ENCODE assay signal across 8 mouse cellular contexts in genomic region chr17:30746056-30747024, GRCm38 (mm10).
DNase-seq lines count a peak whose midpoint lies in the region; ATAC-seq and TF ChIP-seq lines count a peak whose summit lies in the region.

No protein-coding gene starts in this region.

- no peak overlapping the region for H3K4me2 ChIP-seq in forebrain, embryonic 15.5 days (replicated peaks)
- H3K4me2 ChIP-seq in lung, embryonic 14.5 days = no peak overlapping the region

- no peak overlapping the region for H3K27ac ChIP-seq in forebrain, embryonic 15.5 days (replicated peaks)
- no peak overlapping the region for H3K27ac ChIP-seq in lung, embryonic 14.5 days (ENCODE audit: low read depth)

- no peaks in the 10 kb centered on the region for H3K9me3 ChIP-seq in forebrain, embryonic 15.5 days
- no peaks in the 10 kb centered on the region for H3K9me3 ChIP-seq in lung, embryonic 14.5 days (ENCODE audit: low read depth, low read length)

- no peaks in the 10 kb centered on the region for H3K4me1 ChIP-seq in forebrain, embryonic 15.5 days
- H3K4me1 ChIP-seq in lung, embryonic 14.5 days (ENCODE audit: insufficient read depth) = no peaks in the 10 kb centered on the region

- H3K9ac ChIP-seq in forebrain, embryonic 15.5 days (replicated peaks) = no peak overlapping the region
- no peak overlapping the region for H3K9ac ChIP-seq in lung, embryonic 14.5 days

- peak; percentile 72 for ATAC-seq in forebrain, embryonic 15.5 days (replicated peaks)
- ATAC-seq in lung, embryonic 14.5 days (ENCODE audit: insufficient read depth) = no peak
- no peak for ATAC-seq in inflammation-experienced regulatory T-cells, adult 6 months

- TF ChIP-seq CTCF in lung, embryonic 14.5 days (IDR thresholded peaks at IDR 0.05; ENCODE audit: low read depth) = peak; percentile 97

- 59% methylated on average over 29 of the region's 29 CpGs for WGBS in forebrain, embryonic 15.5 days
- WGBS in lung, embryonic 14.5 days = 55% methylated on average over 29 of the region's 29 CpGs

- no peak overlapping the region for H3K4me3 ChIP-seq in forebrain, embryonic 15.5 days
- H3K4me3 ChIP-seq in lung, embryonic 14.5 days (ENCODE audit: low read depth, low read length) = no peak overlapping the region

- no peaks in the 10 kb centered on the region for H3K27me3 ChIP-seq in forebrain, embryonic 15.5 days
- no peaks in the 10 kb centered on the region for H3K27me3 ChIP-seq in lung, embryonic 14.5 days (ENCODE audit: insufficient read depth, low read length)

- H3K36me3 ChIP-seq in forebrain, embryonic 15.5 days = no peaks in the 10 kb centered on the region
- H3K36me3 ChIP-seq in lung, embryonic 14.5 days (ENCODE audit: insufficient read depth) = no peaks in the 10 kb centered on the region

- peak; percentile 56 for DNase-seq in urinary bladder, postnatal 25 days (ENCODE audit: low spot score)
- DNase-seq in urinary bladder, postnatal 4 days (ENCODE audit: low spot score in 2 of 2) = no peak
- DNase-seq in brain, adult 2 months (ENCODE audit: low read depth, low spot score) = peak; percentile 71
- DNase-seq in kidney, postnatal 14 days = peak; percentile 68
- peak; percentile 79 for DNase-seq in lung, embryonic 14.5 days
- DNase-seq in retina, adult 2 months (ENCODE audit: low read depth, low spot score) = peak; percentile 36

Comparison
In these comparisons a context has a peak if more than half of its experiments do, and no peak if none do; other contexts are left out.
1. DNase-seq: peak in urinary bladder, postnatal 25 days (single experiment), brain, adult 2 months (single experiment), kidney, postnatal 14 days (single experiment), lung, embryonic 14.5 days (single experiment) and retina, adult 2 months (single experiment); none in urinary bladder, postnatal 4 days (0 of 2).